Mouse (Mus musculus) kidney, postnatal 4 days (tissue): ENCODE results near the gene Ccr2.
"Not testable (repeated sequence)": the region's sequence is repeated elsewhere in the genome, so short reads cannot be mapped to it uniquely, and the experiment has no call there.

ENCODE experiments used
- DNase-seq, 2 experiments: peaks; one replicate each; pipeline ENCODE4 v3.0.0; 2021; ENCODE audit warnings: mixed read lengths in 2 of 2

Gene Ccr2

DNA sequence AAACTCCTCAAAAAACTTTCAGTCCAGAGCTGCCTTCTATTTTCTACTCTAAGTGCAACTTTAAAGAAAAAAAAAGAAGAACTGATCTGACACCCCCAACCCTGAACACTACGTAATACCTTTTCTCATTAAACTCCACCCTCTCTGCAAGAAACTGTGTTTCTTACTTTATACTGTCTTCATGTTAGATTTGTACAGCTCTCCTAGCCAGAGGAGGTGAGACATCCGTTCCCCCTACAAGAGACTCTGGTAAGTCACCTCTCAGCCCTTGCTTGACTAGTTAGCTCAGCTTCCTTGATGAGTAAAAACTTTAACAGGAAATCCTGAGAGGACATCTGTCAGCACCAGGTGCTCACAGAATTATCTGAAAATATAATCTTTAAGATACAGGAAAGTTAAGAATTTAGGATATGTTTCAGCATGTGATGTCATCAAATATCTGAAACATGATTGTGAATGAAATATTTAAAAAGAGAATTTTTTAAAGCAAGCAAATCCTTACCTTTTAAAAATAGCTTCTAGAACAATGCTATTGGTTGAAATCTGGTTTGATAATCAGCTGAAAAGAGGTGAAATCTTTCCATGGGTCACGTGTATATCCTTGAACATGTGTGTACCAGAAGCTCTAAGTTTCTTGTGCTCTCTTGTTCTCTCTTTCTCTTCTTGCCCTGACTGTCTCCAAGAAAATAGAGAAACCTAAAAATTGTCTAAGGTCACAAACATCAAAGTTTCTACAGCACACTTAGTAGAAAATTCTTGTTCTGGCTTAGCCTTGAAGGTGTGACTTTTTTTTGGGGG, 19.8 kb downstream of the Ccr2 start, which contains the start of gene Ccr5:
Ccr5 (plus strand) TSS at position 157 of the 798 bp plus-strand sequence.
- DNase-seq = no peak

DNA sequence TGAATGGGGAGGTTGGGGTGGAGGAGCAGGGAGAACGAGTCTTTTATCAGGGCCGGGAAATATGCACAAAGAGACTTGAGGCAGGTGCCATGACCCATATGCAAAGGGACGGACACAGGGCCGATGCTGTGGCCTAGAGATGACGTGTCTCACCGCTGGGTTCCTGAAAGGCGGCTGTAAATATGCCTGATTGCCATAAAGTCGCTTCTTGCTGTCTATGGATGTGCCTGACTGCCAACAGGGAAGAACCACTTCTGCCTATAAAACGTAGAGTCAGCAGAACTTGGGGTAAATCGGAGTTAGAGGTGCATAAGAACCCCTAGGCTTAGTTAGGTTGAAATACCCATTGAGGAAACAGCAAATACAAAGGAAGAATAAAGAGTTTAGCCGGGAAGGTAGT, 23.8 kb downstream of the Ccr2 start:
- DNase-seq = no peak

DNA sequence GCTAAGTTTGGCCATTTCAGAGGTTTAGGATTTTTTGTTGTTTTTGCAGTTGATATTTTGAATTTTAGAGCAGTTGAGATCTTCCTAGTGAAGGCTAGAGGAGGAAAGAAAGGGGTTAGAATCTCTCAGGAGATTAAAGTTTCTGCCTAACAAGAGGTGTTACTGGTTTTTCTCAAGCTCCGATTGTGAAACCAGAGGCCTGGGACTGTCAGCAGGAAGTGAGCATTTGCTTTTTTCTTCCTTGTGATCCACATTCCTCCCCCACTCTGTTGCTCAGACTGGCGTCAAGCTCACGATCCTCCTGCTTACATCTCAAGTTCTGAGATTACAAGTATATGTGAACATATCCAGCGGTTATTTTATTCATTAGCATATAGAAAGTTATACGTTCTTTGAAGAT, 24.6 kb downstream of the Ccr2 start:
- peak; percentile 3 to 5 for DNase-seq

DNA sequence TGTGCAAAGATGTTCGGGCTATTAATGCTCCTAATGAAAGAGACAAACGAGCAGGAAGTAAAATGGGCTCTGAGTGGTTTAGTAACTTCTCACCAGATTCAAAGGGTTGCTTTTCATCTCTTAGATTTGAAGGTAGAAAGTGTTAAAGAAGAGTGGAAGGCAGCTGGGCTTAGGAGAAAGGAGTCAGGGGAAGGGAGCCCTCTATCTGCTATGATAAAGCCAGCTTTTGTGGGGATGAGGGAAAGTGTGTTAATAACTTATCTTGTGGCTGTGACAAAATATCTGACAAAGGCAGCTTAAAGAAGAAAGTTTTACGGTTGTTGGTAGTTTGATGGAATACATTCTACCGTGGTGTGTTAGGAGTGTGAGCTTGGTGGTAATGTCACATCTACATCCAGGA, 25.7 kb downstream of the Ccr2 start:
- DNase-seq = no peak

DNA sequence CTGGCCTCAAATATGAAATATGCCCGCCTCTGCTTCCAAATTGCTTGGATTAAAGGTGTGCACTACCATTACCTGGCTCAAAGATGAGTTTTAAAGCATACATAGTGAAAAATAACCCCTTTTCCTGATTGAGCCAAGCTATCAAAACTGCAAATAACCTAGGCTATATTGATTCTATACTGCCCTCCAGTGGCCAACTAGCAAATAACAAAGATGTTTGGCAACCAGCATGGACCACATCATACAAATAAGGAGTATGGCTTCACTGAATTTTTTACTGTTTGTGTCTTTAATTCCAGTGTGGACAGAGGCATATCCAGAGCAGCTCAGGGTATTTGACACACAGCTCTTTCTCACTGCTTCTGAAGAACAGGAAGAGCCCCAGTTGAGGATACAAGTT, 26.6 kb downstream of the Ccr2 start:
- peak; percentile 17 to 43 for DNase-seq

DNA sequence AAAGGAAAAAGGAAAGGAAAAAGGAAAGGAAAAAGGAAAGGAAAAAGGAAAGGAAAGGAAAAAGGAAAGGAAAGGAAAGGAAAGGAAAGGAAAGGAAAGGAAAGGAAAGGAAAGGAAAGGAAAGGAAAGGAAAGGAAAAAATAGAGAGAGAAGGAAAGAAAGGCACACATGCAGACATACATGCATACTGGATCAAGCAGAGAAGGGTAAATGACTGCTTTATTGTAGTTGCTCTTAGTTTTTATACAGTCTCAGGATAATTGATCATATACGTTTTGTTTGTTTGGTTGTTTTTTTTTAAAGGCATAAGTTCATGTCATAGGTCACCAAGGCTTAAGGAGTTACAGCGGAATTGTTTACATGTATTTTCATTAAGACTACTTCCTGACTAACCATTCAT, 31.1 kb downstream of the Ccr2 start:
- DNase-seq = not testable (repeated sequence)

DNA sequence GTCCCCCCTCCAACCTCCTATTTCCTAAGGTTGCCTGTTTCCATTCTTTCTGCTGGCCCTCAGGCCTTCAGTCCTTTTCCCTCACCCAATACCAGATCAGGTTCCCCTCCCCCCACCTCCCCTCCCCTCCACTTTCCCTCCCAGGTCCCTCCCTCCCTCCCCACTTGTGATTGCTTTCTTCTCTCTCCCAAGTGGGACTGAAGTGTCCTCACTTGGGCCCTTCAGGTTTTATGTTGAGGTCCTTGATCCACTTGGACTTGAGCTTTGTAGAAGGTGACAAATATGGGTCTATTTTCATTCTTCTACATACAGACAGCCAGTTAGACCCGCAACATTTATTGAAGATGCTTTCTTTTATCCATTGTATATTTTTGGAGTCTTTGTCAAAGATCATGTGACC, 33.2 kb downstream of the Ccr2 start:
- not testable (repeated sequence) for DNase-seq

DNA sequence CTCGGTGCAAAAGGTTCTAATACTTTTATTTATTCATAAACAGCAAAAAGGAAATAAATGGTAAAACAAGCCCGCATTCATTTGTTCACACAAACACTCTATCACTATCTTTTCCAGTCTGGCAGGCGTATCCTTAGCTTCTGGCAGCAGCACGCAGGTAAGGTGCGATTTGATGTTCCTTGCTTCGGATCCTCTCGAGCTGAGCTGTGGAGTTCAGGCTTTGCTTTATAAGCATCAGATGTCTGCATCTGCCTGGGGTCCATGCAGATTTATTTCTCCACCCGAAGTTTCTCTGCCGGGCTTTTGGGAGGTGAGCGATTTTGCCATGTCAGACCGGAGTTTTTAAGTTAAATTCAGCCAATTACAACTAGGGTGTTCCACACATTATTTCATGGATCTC, 35.9 kb downstream of the Ccr2 start:
- DNase-seq = no peak

DNA sequence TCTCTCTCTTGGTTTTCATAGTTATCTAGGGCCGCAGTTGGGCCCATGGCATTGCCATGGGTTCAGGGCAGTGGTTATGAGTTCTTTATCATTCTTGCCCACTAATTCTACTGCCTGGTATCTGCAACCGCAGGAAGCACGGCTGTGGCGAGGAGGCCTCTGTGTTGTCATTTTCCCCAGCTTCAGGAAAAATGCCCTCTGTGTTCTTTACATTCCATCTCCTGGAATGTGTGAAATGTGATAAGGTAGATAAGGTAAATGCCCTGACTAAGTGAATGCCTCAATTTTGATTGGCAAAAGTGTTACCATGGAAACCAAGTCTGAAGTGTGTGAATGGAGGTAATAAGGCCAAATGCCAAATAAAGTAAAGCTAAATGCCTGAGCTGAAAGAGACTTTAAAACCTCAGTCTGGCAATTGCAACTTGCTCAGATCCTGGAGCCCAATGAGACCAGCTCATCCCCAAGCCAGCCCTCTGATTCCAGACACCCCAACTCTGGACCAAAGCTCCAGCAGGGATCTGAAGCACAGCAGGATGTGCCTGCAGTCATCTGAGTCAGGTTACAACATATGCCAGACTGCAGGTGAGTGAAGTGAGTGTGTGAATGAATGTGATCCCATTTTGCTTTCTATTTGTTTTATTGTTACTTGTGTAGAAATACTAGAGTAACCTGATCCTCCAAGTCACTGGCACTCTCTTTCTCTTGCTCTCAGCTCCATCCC, 36.5 kb downstream of the Ccr2 start:
- no peak for DNase-seq

DNA sequence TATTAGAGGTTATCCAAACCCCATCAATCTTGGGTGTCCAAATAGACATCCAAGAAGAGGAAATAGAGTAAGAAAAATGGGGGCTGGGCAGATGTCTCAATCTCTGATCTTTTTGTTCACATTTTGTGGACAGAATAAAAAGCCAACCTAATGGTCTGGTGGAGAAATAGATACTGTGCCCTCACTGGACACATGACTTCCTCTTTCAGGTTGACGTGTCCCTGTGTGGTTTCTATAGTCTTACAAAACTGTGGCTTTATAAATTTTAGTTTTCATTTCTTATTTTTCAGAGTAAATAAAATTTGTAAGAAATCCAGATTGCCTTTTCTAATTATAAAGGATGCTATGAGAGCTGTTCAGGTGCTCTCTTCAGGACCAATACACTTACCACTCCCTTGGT, 41.9 kb downstream of the Ccr2 start:
- no peak for DNase-seq

DNA sequence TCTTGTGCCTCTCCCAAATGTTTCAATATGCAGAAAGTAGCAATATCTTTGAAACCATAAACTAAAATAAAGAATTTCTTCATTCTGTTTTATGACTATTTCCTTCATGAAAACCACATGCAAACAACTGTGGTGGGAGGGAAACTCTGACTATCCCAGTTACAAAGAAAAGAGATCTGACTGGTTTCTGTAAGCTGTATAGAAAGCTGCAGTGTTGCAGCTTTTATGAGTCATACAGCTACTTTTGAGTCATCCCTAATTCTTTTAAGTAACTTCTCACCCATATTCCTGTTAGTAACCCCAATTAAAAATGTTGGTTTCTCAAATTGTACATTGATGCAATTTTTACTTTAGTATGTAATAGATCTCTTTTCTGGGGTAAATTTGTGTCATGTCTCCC, 44.6 kb downstream of the Ccr2 start:
- no peak for DNase-seq
